Mouse (Mus musculus) gastrocnemius, postnatal 4 days (tissue): Measurements from ENCODE around the gene Vsx1. TPM values are rescaled to one million over a fixed set of nuclear protein-coding genes. Genes with fewer than 3 reads are reported as not detected.

Source experiments
- DNase-seq, 2 experiments: peaks; one replicate each; pipeline ENCODE4 v3.0.0; 2021 to 2022; ENCODE audit warnings: low spot score in 2 of 2, mixed read lengths in 2 of 2
- total RNA-seq, 2 experiments: library from RNA; stranded (reverse); gene quantifications; 2 replicates each; pipeline ENCODE4 v1.2.3; 2021

Vsx1 gene
- total RNA-seq, 2 experiments from 2014 or later = not detected

DNA sequence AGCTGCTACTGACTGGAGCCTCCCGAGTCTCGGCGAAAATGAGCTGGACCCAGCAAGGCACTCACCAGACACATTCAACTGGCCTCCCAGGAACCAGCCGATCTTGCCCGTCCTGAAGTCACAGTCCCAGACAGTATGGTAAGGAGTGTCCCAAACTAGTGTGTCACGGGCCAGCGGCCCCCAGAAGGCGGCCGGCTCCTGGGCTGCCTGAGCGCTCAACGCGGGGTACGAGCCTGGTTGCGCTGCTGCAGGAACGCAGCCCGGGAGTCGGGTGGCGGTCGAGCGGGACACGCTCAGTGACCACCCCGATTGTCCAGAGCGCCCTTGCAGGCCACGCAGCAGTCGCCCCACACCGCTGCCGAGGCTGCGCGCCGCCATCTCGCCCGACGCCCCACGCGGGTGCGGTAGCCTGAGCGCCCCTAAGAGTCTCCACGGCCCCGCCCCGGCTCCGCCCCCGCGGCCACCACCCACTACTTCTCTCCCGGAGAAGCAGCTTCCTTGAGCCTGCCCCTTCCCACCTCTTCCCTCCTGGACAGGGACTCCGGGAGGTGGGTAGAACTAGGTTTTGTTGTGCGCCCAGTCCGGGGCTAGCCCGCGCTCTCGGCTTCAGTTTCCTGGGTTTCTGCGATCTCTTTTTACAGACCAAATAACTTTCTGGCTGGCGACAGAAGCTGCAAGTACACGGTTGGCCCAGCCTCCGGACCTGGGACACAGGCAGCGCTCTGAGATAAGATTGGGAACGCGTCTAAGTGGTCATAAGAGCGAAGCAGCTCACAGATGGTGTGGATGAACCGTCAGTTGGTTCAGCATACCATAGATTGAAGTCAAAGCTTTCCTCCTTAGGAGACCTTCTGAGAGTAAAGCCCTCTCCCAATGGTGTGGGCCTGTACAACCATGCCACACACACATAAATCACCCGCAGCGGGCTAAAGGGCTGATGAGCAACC, 21.1 kb downstream of the Vsx1 start, which contains the start of gene Acss1:
Acss1 (minus strand) TSS at position 681 of the 947 bp plus-strand sequence.
- DNase-seq = peak; percentile 32 to 60

DNA sequence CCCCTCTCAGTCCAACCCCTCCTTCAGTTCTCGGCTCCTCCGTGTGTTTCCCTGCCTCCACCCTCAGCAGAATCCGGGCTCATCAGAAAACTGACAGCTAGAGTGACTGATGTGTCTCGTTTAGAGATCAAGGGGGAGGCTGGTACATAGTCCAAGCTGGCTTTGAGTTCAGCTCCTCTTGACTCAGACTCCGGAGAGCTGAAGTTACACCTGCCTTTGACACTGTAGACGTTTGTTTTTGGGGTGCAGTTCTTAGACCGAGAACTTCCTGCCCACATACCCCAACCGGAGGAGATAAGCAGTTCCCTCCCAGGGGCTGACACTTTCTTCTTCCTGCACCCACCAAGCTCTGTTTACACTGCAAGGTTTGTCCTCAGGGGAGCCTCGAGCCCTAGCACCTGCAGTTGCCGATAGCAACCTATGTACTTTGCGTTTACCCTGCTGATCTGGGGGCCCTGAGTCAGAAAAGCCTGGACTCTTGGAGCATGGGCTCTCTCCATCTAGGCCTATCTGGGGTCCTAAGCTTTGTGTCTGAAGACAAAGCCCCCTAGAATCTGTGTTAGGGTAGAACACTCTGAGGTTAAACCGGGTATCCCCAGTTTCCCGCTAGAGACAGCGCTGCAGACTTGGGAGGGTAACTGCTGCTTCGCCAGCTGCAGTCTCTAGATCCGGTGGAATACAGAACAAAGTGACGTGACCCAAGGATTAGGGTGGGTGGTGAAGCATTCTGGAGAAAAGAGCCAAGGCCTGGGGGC, 21.9 kb downstream of the Vsx1 start:
- no peak for DNase-seq

DNA sequence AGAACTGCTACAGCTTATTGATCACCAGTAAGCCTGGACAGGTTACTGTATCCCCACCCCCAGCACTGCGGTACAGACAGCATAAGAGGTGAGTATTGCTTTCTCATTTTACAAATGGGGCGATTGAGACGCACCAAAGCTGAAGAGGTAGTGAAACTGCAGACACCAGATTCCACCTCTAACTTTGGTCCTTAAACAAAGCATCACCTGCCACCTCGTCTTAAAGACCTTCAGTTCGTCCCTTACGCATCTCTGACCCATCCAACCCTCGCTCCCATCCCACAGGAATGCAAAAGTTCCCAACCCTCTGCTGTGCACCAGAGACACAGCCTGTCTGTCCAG, 22.5 kb downstream of the Vsx1 start:
- DNase-seq = no peak

DNA sequence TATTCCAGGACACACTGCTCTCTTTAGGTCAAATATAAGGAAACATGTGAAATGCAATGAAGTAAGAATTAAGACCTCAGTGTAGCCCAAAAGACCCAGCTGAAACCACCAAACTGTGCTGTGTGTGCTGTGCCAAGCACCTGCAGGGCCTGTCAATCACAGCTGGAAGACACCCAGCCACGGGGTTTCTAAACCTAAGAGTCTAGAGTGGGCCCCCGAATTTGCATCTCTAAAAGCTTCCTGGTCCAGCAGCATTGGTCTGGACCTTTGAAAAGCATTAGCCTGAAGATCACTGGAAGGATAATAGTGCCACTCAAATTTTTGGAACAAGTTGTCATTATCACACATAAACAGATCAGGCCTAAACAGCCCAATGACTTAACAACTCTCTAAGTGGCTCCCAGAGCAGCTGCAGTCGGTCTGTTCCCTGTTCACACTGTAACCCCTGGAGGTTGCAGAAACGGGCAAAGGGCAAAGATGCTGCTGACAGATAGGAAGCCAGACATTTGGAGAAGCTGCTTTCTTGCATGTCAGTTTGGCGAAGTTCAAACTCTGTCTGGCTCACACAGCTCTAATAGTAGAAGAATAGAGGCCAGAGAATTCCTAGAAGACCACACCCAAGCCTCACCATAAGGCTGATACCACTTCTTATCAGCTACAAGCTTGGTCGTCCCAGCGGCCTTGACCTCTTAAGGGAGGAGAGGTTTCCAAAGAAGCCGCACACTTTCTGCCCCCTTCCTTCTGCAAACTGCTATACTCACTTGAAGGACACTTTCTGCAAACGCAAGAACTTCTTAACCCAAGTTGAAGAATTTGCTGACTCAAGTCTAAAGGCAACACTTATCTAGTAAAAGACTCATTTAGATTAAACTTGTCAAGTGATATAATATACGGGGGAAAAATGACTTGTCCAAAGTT, 23.4 kb downstream of the Vsx1 start:
- DNase-seq = no peak

DNA sequence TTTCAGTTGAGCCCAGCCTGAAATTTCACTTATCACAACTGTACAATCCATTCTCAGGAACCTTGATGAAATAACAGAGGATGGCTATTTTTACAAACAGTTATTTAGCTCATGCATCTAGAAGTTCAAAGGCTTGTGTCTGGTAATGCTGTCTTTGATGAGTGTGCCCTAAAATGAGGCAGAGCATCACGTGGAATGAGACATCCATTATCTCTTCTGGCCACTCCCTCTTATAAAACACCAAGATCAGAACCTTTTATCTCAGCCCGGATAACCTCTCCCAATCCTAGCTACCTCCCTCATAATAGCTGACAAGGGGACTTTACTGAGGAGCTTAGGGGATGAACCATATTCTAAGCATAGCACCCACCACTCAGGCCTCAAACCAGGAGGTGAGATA, 24.2 kb downstream of the Vsx1 start:
- DNase-seq = no peak

DNA sequence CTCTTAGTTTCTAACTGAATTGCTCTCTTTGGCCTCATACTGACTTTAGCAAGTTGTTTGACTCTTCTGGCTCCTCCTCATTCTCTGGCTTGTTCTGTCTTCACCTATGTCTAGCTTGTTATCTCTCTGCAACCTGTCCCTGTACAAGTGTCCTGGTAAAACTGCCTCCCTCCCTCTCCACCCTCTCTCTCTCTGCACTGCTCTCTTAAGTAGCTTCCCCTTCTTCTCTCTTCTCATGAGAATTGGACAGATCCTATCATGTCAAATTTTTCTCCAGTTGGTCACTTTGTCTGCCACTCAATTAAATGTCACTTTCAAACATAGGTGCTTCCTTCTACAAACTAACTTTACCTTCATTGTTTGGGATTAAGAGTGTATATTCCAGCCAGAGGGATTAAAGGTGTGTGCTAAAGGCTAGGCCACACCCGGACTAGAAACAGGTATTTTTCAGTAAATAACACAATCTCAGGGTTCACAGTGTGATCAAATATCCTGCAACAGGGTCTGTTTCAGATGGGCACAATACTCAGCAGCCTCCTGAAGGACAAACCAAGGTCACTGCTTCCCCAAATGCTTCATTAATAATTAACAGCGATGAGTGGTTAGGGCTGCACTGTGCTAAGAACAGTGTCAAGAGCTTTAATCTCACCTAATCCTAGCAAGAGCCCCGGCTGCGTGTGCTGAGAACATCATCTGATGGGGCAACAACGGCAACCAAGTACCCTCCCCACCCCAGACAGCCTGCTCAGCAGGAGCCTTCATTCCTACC, 24.8 kb downstream of the Vsx1 start:
- DNase-seq = no peak

DNA sequence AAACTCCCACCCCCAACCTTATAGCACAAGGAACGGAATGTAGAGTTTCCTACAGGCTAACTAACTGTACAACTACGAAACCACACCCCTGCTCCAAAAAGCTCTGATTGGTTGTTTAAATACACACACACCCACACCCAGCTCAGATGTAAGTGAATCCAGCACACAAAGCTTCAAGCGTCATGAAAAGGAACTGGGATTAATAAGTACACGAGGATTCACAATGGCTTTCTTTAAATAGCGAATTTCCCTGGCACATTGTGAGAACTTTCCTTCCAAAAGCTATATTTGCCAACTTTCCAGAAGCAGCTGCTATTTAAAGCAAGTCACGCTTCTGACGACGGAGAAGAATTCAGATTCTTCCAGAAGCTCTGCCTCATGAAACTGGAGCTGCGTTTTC, 25.9 kb downstream of the Vsx1 start:
- no peak for DNase-seq

DNA sequence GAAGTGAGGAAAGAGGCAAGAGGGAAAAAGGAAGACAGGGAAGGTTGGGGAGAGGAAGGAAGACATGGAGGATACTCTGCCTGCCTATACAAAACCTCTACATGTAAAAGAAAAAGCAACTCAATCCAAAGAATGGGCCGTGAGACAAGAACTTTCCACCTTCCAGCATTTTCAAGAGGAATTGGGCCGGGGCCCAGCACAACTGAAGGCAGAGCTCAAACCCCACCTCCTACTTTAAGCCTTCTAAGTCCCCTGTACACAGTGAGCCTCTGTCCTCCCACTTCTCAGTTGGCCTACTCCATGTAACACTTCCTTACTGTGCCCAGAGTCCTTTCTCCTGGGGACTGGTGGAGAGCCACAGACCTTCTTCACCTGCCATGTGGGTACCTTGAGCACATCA, 27.2 kb downstream of the Vsx1 start:
- DNase-seq = no peak

DNA sequence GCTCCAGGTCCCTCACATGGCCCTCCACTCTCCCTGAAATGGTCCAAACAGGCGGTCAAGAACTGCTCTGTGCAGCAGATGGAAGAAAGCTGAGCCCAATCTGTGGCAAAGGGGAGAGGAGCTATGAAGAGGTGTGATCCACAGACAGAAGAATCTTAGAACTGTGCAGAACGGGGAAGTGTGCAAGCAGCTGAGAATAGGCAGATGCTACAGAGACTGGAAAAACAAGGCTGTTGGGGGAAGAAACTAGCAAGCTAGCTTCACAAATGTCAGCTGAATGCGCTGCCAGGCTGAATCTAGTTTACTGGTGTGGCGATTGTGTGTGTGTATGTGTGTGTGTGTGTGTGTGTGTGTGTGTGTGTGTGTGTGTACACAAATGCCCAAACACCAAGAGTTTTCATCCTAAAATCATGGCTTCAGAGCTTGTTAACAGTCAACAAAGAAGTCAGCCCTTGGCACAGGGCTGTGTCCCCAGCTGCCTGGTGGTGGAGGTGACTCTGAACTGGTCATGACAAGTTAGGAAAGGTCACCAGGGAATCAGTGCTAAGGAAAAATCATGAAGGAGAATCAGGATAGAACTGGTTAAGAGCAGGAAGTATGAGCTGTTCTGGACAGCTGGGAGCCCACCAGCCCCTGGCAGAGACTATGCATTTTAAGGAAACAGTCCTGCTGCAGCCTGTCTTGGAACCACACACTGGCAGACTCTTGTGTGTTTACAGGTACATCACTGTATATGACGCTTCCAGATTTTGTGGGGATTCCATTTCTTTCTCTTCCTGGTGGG, 28.3 kb downstream of the Vsx1 start:
- DNase-seq = no peak

DNA sequence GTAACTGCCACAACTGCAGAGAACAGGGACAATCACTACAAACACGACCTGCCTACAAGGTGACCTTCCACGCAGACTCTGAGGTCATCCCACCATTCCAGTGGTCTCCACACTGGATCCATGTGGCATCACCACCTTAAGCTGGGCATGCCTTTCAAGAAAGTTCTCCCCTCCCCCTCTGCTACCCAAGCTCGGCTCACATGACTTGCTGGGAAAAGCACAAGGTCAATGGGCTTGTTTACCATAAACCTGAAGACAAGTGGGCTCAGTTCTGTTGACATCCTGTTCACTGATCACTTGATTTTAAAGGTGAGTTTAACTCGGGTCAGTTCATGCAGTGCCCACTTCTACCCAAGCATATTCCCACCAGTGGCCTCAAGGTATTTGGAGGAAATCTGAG, 29.1 kb downstream of the Vsx1 start:
- no peak for DNase-seq

DNA sequence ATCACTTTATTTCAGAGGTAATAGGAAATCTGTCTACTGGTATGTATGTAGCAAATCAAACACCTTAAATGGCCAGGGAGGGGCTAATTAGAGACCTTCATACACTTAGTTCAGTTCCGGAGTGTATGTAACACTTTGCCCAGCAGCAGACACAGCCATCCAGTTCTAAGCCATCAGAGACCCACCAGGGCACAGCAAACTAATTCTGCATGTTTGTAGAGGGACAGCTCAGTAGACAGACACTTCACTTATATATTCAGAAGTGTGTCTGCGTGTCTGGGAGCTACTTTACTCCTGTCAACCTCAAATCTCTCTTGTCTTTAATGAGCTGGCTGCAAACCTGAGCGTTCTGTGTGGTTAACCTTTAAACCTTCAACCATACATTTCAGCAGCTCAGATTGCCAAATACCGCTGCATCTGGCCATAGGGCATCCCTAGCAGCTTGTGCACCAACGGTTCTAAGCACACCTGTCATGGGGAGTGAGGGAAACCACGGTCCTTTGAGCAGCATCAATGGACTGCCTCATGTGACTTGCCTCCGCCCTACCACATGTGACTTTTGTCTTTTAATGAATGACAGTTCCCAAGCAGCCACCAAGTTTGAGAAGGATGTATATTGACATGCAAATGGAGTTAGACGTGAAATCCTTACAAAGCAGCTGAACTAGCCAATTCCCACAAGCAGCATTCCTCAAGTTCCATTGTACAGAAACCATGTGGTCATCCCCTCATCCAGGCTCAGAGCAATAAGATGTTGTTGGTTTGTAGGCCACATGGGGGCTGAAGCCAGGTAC, 32.0 kb downstream of the Vsx1 start:
- no peak for DNase-seq

DNA sequence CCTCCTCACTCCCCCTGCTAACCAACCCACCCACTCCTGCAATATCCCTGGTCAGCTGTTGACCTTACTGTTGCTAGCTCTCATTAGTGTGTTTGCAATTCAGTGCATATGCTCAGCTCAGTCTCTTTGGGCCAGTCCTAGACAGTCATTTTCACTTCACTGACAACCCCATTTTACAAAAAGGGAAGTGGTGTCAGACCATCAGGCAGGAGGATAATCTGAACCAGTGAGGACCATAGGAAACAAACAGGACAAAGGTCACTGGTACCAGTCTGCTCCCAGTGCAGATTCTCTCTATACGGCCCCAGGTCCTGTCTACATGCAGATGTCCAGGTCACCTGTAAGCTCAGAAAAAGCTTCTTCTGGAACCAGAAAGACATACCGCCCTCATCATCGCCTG, 33.0 kb downstream of the Vsx1 start:
- DNase-seq = no peak

DNA sequence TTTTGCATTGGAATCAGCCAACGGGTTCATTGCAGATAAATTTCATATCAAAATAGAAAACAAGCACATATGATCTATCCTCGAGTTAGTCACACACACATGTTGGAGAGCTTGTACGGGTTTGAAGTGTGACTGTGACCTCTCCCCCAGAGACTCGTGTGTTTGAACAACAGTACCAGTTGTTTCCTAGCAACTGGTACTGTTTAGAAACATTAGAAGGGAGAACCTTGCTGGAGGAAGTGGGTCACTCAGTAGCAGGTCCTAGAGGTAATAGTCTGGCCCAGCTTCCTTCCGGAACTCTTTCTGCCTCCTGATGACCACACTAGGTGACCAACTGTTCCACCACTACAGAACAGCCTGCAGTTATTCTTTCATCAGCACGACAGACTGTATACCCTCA, 33.9 kb downstream of the Vsx1 start:
- no peak for DNase-seq

DNA sequence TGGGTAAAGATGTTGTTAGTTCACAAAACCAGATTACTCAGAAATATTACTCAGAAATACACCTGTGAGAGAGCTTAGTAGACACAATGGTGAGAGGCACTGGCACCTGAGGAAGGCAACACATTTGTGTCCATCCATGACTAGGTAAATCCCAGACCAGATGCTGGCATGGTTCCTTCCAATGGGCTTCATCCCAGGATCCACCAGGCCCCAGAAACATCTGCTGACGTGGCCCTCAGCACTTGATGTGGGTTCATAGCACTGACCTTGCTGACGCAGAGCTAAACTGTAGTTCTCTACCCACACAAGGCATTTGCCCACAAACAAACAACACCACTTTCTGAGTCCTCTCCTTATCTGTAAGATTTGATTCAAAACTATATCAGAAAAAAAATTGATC, 34.3 kb downstream of the Vsx1 start:
- DNase-seq = no peak

DNA sequence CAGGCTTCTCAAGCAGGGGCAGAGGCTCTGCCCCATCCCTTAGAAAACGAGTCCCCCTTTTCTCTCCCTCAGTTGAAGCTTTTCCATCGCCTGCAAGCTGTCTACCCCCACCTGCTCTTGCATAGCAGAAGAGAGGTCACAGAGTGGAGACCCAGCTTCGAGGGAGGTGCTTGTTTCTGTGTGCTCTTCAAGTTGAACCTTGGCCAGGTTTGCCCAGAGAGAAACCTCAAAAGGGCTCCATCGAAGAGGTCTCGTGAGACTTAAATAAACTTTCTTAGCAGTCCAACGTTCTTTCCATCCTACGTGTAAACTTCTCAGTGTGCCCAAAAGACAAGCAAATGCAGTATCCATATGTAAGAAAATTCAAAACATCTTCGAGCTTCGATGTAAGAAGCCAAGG, 37.8 kb downstream of the Vsx1 start:
- DNase-seq = no peak

DNA sequence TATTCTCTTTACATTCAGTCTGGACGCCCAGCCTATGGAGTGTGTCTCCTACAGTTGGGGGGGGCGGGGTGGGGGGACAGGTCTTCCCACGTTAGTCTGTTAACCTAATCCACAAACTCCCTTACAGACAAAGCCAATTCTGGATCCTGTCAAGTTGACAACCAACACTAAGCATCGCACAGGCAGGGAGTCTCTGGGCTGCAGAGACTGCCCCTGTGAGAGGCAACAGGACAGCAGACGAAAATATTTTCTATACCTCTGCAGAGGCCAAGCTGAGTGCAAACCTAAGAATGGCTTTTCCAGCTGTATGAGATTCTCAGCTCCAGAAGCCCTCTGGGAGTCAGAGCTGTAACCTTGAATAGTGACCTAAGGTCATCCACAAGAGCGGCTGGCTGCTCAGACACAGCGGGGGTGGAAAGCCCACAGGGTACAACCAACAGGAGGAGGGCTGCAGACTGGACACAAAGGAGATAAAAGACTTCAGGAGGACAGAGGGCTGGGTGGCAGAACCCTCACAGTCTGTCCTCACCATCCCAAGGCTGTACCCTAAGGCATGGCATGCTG, 38.6 kb downstream of the Vsx1 start:
- no peak for DNase-seq

DNA sequence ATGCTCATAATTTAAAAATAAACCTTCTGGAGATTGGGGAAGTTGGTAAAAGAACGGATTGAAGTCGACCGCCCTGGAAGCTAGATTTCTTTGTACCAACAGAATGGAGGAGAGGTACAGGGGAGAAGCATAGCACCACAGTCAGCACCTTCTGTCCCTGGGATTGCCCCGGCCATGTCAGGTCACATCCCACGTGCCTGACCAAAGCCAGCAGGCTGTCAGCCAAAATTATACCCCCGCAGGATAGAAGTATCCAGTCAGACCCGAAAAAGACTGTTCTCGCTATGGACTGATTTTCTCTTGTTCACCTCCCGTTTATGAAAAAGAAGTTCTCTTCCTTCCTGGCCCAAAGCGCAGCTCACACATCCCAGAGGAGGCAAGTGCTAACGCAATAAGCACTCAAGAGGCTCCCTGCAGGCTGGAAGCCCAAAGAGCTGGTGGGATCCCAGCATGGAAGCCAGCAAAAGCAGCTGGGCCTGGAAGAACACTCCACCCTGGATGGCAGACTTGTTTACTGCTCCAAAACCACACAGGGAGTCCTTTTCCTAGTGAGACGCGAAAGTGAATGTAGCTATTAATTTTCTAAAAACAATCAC, 40.8 kb downstream of the Vsx1 start:
- no peak for DNase-seq

DNA sequence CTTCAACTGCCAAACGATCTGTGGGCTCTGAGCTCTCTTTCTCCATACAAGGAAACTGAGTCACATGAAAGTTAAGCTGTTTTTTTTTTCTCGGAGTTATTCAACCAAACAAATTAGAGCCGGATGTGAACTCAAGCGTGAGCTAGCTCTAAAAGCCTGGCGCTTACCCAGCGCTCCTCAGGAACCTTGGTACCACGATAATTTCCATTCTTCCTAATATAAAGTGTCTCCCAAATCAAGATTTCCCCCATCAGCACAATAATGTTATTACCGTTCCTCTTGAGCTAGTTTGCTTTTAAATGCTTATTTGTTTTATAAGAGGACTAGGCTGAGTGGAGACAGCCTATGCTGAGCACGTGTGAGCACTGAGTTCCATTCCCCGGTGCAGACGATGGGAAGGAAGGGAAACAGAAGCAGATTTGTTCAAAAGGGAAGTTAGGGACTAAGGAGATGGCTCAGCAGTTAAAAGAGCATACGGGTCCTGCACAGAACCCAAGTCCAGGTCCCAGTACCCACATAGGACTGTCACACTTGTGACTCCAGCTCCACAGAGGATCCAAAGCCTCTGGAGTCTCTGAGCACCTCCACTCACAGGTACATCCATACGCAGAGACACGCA, 41.4 kb downstream of the Vsx1 start:
- no peak for DNase-seq
